ENCODE assay signal across 8 mouse cellular contexts in genomic region chr19:47292451-47292951, GRCm38 (mm10).
DNase-seq lines count a peak whose midpoint lies in the region; ATAC-seq lines count a peak whose summit lies in the region.

No protein-coding gene starts in this region.

- no peak; the same call in 1 of the 2 replicates for ATAC-seq in embryonic facial prominence, embryonic 14.5 days (ENCODE audit: low read depth)
- ATAC-seq in intestine, embryonic 14.5 days (replicated peaks; ENCODE audit: low FRiP score, low TSS enrichment, low read depth), result no peak

- peak overlapping the region; percentile 3; the same call in 1 of the 2 replicates for H3K4me2 ChIP-seq in embryonic facial prominence, embryonic 14.5 days (ENCODE audit: low read depth, low read length)
- no peak overlapping the region for H3K4me2 ChIP-seq in intestine, embryonic 14.5 days (ENCODE audit: low read length)

- H3K4me1 ChIP-seq in embryonic facial prominence, embryonic 14.5 days (ENCODE audit: control insufficient read depth, insufficient read depth, low read length), result peaks cover 30% of the 10 kb centered on the region
- H3K4me1 ChIP-seq in intestine, embryonic 14.5 days (replicated peaks; ENCODE audit: control insufficient read depth, insufficient read depth, low read length), result peaks cover 22% of the 10 kb centered on the region

- H3K4me3 ChIP-seq in embryonic facial prominence, embryonic 14.5 days (ENCODE audit: low read depth, low read length), result no peak overlapping the region
- no peak overlapping the region for H3K4me3 ChIP-seq in intestine, embryonic 14.5 days (ENCODE audit: low read depth, low read length)

- H3K27me3 ChIP-seq in embryonic facial prominence, embryonic 14.5 days (replicated peaks; ENCODE audit: control insufficient read depth, insufficient read depth, low read length), result no peaks in the 10 kb centered on the region
- no peaks in the 10 kb centered on the region for H3K27me3 ChIP-seq in intestine, embryonic 14.5 days (replicated peaks; ENCODE audit: control insufficient read depth, insufficient read depth, low read length)

- H3K9ac ChIP-seq in embryonic facial prominence, embryonic 14.5 days (ENCODE audit: low read depth, low read length), result peak overlapping the region; percentile 5; the same call in 1 of the 2 replicates
- H3K9ac ChIP-seq in intestine, embryonic 14.5 days (ENCODE audit: low read length), result no peak overlapping the region

- peak overlapping the region; percentile 46 for H3K27ac ChIP-seq in embryonic facial prominence, embryonic 14.5 days (replicated peaks; ENCODE audit: low read depth, low read length)
- peak overlapping the region; percentile 39 for H3K27ac ChIP-seq in intestine, embryonic 14.5 days (ENCODE audit: low read depth)

- no peaks in the 10 kb centered on the region for H3K9me3 ChIP-seq in embryonic facial prominence, embryonic 14.5 days (ENCODE audit: control insufficient read depth, low read length)
- no peaks in the 10 kb centered on the region for H3K9me3 ChIP-seq in intestine, embryonic 14.5 days (ENCODE audit: control insufficient read depth, low read length)

- peaks cover 28% of the 10 kb centered on the region; the same call in 1 of the 2 replicates for H3K36me3 ChIP-seq in embryonic facial prominence, embryonic 14.5 days (ENCODE audit: control insufficient read depth, insufficient read depth, low read length)
- peaks cover 28% of the 10 kb centered on the region for H3K36me3 ChIP-seq in intestine, embryonic 14.5 days (ENCODE audit: control insufficient read depth, insufficient read depth, low read length)

- WGBS in embryonic facial prominence, embryonic 14.5 days, result 31% methylated on average over 7 of the region's 7 CpGs
- WGBS in intestine, embryonic 14.5 days, result 52% methylated on average over 7 of the region's 7 CpGs

- DNase-seq in retina, embryonic 14.5 days (ENCODE audit: low spot score), result peak; percentile 24
- no peak for DNase-seq in retina, postnatal 1 day
- DNase-seq in embryonic facial prominence, embryonic 14.5 days (ENCODE audit: low spot score), result no peak
- no peak for DNase-seq in intestine, embryonic 14.5 days (ENCODE audit: low spot score)
- peak; percentile 34 for DNase-seq in testis, postnatal 14 days (ENCODE audit: low spot score)
- no peak for DNase-seq in layer of hippocampus, postnatal 25 days (ENCODE audit: extremely low spot score in 1 of 2, low spot score in 1 of 2)
- no peak for DNase-seq in thymus, postnatal 10 days (ENCODE audit: low spot score in 2 of 2)
- DNase-seq in layer of hippocampus, postnatal 14 days (ENCODE audit: low spot score in 2 of 2), result no peak

Comparison
In these comparisons a context has a peak if more than half of its experiments do, and no peak if none do; other contexts are left out.
1. DNase-seq: peak in retina, embryonic 14.5 days (single experiment) and testis, postnatal 14 days (single experiment); none in retina, postnatal 1 day (single experiment), embryonic facial prominence, embryonic 14.5 days (single experiment), intestine, embryonic 14.5 days (single experiment), layer of hippocampus, postnatal 25 days (0 of 2), thymus, postnatal 10 days (0 of 2) and layer of hippocampus, postnatal 14 days (0 of 2).